Mouse (Mus musculus) layer of hippocampus, adult 18-20 months (tissue): ENCODE measurements at regions not wholly inside any gene's neighbourhood (a gene's known extent, or its start where the extent isn't known, plus 50 kb on each side); places are given as distances from the start of the nearest gene placed in this dataset.

ENCODE experiments used
- DNase-seq, 2 experiments: peaks; one replicate each; pipeline ENCODE4 v3.0.0; 2022; ENCODE audit warnings: low spot score in 2 of 2

GRCm38 (mm10) chr3:100773237-100773636 is 52.0 kb upstream of the Vtcn1 start:
- no peak for DNase-seq

GRCm38 (mm10) chr3:100771363-100771762 is 53.9 kb upstream of the Vtcn1 start:
- no peak for DNase-seq

DNA sequence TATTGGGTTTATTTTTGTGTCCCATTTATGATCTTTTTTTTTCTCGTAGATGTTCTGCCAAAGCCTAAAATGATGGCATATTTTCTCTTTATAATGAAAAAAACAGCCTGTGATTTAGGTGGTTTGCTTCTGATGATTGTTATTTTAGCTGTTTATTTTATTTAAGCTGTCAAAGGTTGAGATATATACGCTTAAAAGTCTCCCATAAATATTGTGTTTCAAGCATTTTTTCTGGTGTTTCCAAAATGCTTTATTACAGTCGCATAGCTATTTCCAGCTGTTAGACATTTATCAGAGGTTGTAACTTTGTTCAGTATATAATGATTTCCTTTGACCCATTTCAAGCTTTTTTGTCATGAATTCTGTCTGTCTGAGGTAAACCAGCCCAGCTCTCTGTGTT is 54.4 kb upstream of the Vtcn1 start:
- DNase-seq, result no peak

DNA sequence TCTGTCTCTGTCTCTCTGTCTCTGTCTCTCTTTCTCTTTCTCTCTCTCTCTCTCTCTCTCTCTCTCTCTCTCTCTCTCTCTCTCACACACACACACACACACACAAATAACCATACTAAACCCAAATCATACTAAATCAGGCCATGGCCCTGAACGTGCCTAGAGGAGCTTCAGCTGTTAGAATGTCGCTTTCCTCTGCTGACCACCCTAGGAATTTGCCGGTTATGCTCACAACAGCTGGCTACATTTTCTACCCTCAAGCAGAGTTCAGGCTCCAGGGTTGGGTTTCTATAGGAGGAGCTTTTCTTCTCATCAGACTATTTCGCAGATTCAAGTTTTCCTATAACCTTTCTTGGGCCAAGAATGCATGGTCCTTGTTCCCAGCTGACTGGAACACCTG is 56.1 kb upstream of the Vtcn1 start:
- no peak for DNase-seq

GRCm38 (mm10) chr3:100768170-100768624 is 57.1 kb upstream of the Vtcn1 start:
- DNase-seq, result peak in 1 of 2 experiments; percentile 55

GRCm38 (mm10) chr3:100765323-100765722 is 59.9 kb upstream of the Vtcn1 start:
- DNase-seq, result no peak

DNA sequence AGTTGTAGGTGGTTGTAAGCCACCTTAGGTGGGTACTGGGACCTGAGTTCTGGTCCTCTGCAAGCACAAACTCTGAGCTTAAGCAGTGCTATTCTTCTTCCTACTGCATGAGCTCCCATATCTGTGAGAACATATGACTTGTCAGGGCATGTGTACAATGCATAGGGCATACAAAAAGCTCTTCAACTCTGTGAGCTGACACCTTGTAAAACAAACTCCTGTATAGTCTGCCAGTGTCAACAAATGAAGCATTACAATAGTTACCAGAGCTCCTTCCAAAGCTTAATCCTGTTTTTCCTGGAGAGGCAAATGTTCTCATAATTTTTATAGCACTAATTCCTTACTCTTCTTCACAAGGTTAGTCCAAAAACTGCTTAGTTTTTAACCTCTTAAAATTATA is 62.4 kb upstream of the Vtcn1 start:
- no peak for DNase-seq

DNA sequence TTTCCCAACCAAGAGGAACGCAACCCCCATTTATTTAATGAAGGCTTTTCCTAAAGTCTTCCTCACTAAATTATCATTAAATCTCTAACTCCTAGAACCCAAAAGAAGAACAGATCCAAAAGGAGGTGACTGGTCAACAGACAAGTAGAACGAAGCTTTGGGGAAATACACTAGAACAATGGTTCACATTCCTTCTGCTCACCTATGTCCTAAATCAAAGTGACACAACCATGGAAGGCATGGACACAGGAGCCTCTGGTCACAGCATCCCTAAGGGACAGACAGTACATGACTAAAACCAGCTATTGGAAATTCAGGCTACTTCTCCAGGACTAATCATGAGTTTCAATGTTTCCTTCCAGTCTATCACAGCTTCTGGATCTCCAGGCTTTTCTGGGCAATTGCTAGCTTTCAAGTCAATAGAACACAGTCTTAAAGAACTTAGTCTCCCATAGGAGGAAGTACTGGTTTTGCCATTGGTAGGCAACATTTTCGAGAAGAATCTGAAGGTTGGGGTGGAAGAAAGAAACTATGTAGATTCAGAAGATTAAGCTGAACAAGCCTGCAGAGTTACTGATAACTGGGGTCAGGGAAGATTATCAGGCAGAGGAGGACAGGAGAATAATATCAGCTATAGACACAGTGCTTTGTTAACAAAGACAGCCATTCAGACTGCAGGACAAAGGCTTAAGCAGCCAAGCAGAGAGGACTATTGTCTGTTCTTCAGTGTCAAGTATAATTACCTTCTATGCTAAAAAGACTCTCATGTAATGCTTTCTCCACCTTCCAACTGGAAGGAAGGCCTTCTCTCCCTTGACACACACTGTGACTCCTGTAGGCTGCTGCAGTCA is 65.9 kb upstream of the Vtcn1 start:
- DNase-seq, result no peak

- no peak for DNase-seq
Measured at GRCm38 (mm10) chr3:100754677-100755076, 69.4 kb upstream of the Man1a2 start.

DNA sequence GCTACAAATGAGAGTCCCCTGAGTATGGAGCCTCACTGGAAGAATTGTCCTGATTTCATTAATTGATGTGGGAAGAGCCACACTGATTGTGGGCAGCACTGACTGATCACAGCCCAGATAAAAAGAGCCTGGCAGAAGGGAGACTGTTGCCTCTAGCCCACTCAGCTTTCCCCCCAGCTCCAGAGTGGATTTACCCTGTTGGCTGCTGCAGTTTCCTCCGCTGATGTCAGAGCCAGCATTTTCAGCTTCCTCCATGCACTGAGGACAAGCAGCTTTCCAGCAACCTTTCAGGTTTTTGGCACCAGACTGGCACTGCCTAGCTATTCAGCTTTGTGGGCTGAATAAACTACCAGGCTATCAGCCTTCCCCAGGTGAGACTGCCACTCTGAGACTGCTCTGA is 65.9 kb upstream of the Man1a2 start:
- DNase-seq, result peak; percentile 58 to 61

DNA sequence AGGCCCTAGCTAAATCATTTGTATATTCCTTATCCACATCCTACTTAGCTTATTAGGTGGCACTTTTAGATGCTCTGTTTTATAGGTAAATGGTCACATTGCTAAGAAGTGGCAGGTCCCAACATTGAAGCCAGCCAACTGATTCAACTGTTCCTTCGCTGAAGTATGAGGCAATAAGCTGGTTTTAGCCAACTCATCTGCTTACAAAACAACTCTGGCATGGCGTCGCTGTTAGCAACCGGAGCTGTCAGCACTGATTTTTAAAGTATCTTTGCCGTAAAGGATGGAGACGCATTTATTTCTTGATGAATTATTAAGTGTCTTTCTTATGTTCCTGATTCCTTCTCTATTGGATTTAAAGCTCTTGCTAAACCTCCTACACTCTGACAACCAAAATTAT is 63.4 kb upstream of the Man1a2 start:
- peak in 1 of 2 experiments; percentile 52 for DNase-seq

DNA sequence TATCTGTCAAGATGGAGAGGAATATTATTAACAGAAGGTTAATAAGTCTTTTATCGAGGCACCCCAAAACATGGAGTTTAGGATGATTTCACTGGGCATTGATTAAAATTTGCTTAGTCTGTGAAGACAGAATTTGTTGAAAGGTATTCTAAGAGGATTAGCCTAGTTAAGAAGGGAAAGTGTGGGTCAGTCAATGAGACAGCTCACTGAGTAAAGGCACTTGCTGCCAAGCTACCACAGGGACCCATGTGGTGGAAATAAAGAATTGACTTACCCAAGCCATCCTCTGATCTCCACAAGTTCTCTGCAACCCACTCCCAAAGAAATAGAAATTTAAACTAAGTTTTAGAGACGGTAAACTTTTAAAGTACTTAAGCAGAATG is 63.0 kb upstream of the Man1a2 start:
- DNase-seq, result no peak

- DNase-seq, result no peak
Measured at GRCm38 (mm10) chr3:100747421-100748308, 62.4 kb upstream of the Man1a2 start.

- DNase-seq, result no peak
Measured at GRCm38 (mm10) chr3:100737660-100738059, 52.4 kb upstream of the Man1a2 start.

DNA sequence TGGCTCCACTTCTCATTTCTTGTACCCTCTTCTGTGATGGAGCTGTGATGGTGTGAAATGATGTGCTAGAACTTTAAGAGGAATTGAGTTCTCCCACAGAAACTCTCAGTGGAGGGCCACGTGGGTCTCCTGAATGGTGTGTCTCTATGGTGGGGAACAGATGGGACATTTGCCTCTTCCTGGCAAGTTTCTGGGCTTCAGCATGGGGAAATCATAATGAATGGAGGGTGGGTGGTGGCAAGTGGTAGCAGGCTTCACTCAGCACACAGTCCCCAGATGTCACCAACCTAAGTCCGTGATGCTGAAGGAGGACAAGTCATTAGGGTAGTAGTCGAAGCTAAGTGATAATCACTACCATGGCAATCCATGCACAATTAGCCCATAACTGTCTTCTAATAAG is 51.2 kb upstream of the Man1a2 start:
- peak; percentile 40 to 65 for DNase-seq
